Mouse (Mus musculus) spleen, adult 2 months (tissue): ENCODE results near the gene Hsf5. TPM values are rescaled to one million over a fixed set of nuclear protein-coding genes. Genes with fewer than 3 reads are reported as not detected.

Experiments
- DNase-seq, 2 experiments: peaks; one replicate each; pipeline versions ENCODE4 v3.0.0 to v3.0.0-alpha.2; 2012 to 2021; ENCODE audit warnings: low spot score in 2 of 2, low read depth in 1 of 2
- H3K27ac ChIP-seq: fragments of 200-500 bp; 2 replicates; pipeline ENCODE4 v1.5.1; 2012; ENCODE audit warnings: low read length, inconsistent platforms; ENCODE audit not compliant: insufficient read depth
- H3K27me3 ChIP-seq: fragments of 200-500 bp; 2 replicates; pipeline ENCODE4 v1.6.1; 2012; ENCODE audit warnings: mild to moderate bottlenecking, moderate library complexity, low read length, inconsistent platforms; ENCODE audit not compliant: control insufficient read depth, insufficient read depth
- H3K36me3 ChIP-seq: fragments of 200-500 bp; 2 replicates; pipeline ENCODE4 v1.6.1; 2012; ENCODE audit warnings: mild to moderate bottlenecking, low read length, inconsistent platforms; ENCODE audit not compliant: control insufficient read depth, insufficient read depth
- H3K4me1 ChIP-seq: fragments of 200-500 bp; 2 replicates; pipeline ENCODE4 v1.6.1; 2011; ENCODE audit warnings: inconsistent platforms; ENCODE audit not compliant: control insufficient read depth, insufficient read depth, insufficient read length
- H3K4me3 ChIP-seq: fragments of 200-500 bp; 2 replicates; pipeline ENCODE4 v1.5.1; 2011; ENCODE audit warnings: mild to moderate bottlenecking, inconsistent platforms; ENCODE audit not compliant: insufficient read depth, insufficient read length; ENCODE audit errors: extremely low read depth
- CTCF ChIP-seq: fragments of 200-500 bp; IDR thresholded peaks from 2 replicates; pipeline ENCODE4 v1.5.1; 2011; ENCODE audit warnings: mild to moderate bottlenecking, inconsistent platforms; ENCODE audit not compliant: insufficient read depth, insufficient read length, insufficient replicate concordance; ENCODE audit errors: extremely low read depth
- POLR2A ChIP-seq: fragments of 200-500 bp; IDR thresholded peaks from 2 replicates; pipeline ENCODE4 v1.6.1; 2011; ENCODE audit warnings: low read depth, low read length, inconsistent platforms
- WGBS: fragments of 180-500 bp; shearing (Covaris S2); methylation state at CpG from one replicate; pipeline ENCODE4 v1.1.7; 2018; 5-methylcytosine and 5-hydroxymethylcytosine counted together
- polyA plus RNA-seq: library from polyadenylated mRNA; depleted of rRNA; stranded (reverse); fragments of >200 nt; gene quantifications from 2 replicates; pipeline ENCODE4 v1.2.3, GENCODE M21; 2012

Hsf5 gene
- polyA plus RNA-seq, 1 experiment = 0.01 TPM

- WGBS = 92% methylated on average over 6 of the region's 6 CpGs
- no peak overlapping the region for H3K27ac ChIP-seq
- H3K4me1 ChIP-seq = no peaks in the 10 kb centered on the region
- H3K36me3 ChIP-seq = no peaks in the 10 kb centered on the region
- no peak overlapping the region for H3K4me3 ChIP-seq
- TF ChIP-seq CTCF (no peak), POLR2A (no peak)
- no peaks in the 10 kb centered on the region; the same call in 1 of the 2 replicates for H3K27me3 ChIP-seq
- DNase-seq = no peak
These were observed 58.6 kb downstream of the Hsf5 start for GRCm38 (mm10) chr11:87675606-87676005.

GRCm38 (mm10) chr11:87677756-87678155 lies 60.8 kb downstream of the Hsf5 start:
- TF ChIP-seq CTCF (no peak), POLR2A (no peak)

GRCm38 (mm10) chr11:87678545-87678944 lies 61.6 kb downstream of the Hsf5 start:
- no peak for TF ChIP-seq CTCF
- TF ChIP-seq POLR2A = no peak
- no peak overlapping the region for H3K4me3 ChIP-seq
- no peaks in the 10 kb centered on the region for H3K36me3 ChIP-seq
- H3K27ac ChIP-seq = no peak overlapping the region
- WGBS = 62% methylated on average over 4 of the region's 4 CpGs
- H3K4me1 ChIP-seq = no peaks in the 10 kb centered on the region
- DNase-seq = no peak
- no peaks in the 10 kb centered on the region; the same call in 1 of the 2 replicates for H3K27me3 ChIP-seq

More at GRCm38 (mm10) chr11:87677756-87678155, 60.8 kb downstream of the Hsf5 start:
- H3K27ac ChIP-seq = no peak overlapping the region
- no peaks in the 10 kb centered on the region for H3K36me3 ChIP-seq
- no peaks in the 10 kb centered on the region for H3K4me1 ChIP-seq
- H3K27me3 ChIP-seq = no peaks in the 10 kb centered on the region; the same call in 1 of the 2 replicates
- no peak for DNase-seq
- 85% methylated on average over 5 of the region's 5 CpGs for WGBS
- no peak overlapping the region for H3K4me3 ChIP-seq

- no peak overlapping the region for H3K4me3 ChIP-seq
- WGBS = 36% methylated on average over 7 of the region's 7 CpGs
- no peak for TF ChIP-seq POLR2A
- no peak for TF ChIP-seq CTCF
- H3K27ac ChIP-seq = no peak overlapping the region
- no peaks in the 10 kb centered on the region for H3K4me1 ChIP-seq
- H3K36me3 ChIP-seq = no peaks in the 10 kb centered on the region
- no peaks in the 10 kb centered on the region; the same call in 1 of the 2 replicates for H3K27me3 ChIP-seq
- no peak for DNase-seq
These were observed 62.0 kb downstream of the Hsf5 start for GRCm38 (mm10) chr11:87678976-87679375.

GRCm38 (mm10) chr11:87680786-87681185 lies 63.8 kb downstream of the Hsf5 start:
- DNase-seq = no peak
- Histone ChIP-seq H3K4me3 (no peak overlapping the region), H3K36me3 (no peaks in the 10 kb centered on the region), H3K4me1 (0 out of 2 replicates have a peak, but pooled peaks cover 3% of the 10 kb centered on the region), H3K27ac (no peak overlapping the region), H3K27me3 (no peaks in the 10 kb centered on the region; the same call in 1 of the 2 replicates)
- TF ChIP-seq CTCF (no peak), POLR2A (no peak)
- 92% methylated on average over 9 of the region's 9 CpGs for WGBS

GRCm38 (mm10) chr11:87682096-87682495 lies 65.1 kb downstream of the Hsf5 start:
- Histone ChIP-seq H3K27me3 (no peaks in the 10 kb centered on the region; the same call in 1 of the 2 replicates), H3K4me1 (peaks cover 11% of the 10 kb centered on the region; the same call in 1 of the 2 replicates), H3K4me3 (no peak overlapping the region), H3K36me3 (no peaks in the 10 kb centered on the region), H3K27ac (no peak overlapping the region)
- DNase-seq = no peak
- TF ChIP-seq CTCF = no peak
- TF ChIP-seq POLR2A = no peak
- 95% methylated on average over 12 of the region's 12 CpGs for WGBS

GRCm38 (mm10) chr11:87682838-87683571 lies 66.0 kb downstream of the Hsf5 start:
- Histone ChIP-seq H3K36me3 (no peaks in the 10 kb centered on the region), H3K4me3 (no peak overlapping the region), H3K27me3 (no peaks in the 10 kb centered on the region; the same call in 1 of the 2 replicates), H3K27ac (no peak overlapping the region), H3K4me1 (peaks cover 11% of the 10 kb centered on the region; the same call in 1 of the 2 replicates)
- TF ChIP-seq CTCF = no peak
- TF ChIP-seq POLR2A = no peak
- DNase-seq = no peak
- WGBS = 69% methylated on average over 13 of the region's 13 CpGs
